Mouse (Mus musculus) thymus, adult 2 months (tissue): ENCODE data around the gene Ripk4. TPM values are rescaled to one million over a fixed set of nuclear protein-coding genes. Genes with fewer than 3 reads are reported as not detected.
A peak's percentile ranks its signal among the peaks of the same experiment; 100 is the strongest.

Experiments
- DNase-seq: peaks from one replicate; pipeline ENCODE4 v3.0.0; 2021
- H3K27ac ChIP-seq: fragments of 200-500 bp; 2 replicates; pipeline ENCODE4 v1.5.1; 2012; ENCODE audit warnings: low read length, control low read depth; ENCODE audit not compliant: control insufficient read depth, insufficient read depth
- H3K27me3 ChIP-seq: fragments of 200-500 bp; 2 replicates; pipeline ENCODE4 v1.6.1; 2012; ENCODE audit warnings: mild to moderate bottlenecking, low read length, moderate library complexity, mixed read lengths; ENCODE audit not compliant: control insufficient read depth, insufficient read depth
- H3K36me3 ChIP-seq: fragments of 200-500 bp; 2 replicates; pipeline ENCODE4 v1.6.1; 2012; ENCODE audit warnings: mild to moderate bottlenecking, low read length, moderate library complexity; ENCODE audit not compliant: control insufficient read depth, insufficient read depth
- H3K4me1 ChIP-seq: fragments of 200-500 bp; replicated peaks from 2 replicates; pipeline ENCODE4 v1.6.1; 2012; ENCODE audit warnings: low read length; ENCODE audit not compliant: control insufficient read depth, insufficient read depth
- H3K4me3 ChIP-seq: fragments of 200-500 bp; 2 replicates; pipeline ENCODE4 v1.5.1; 2012; ENCODE audit warnings: mild to moderate bottlenecking, low read length, control low read depth, moderate library complexity; ENCODE audit not compliant: control insufficient read depth, insufficient read depth
- CTCF ChIP-seq: fragments of 200-500 bp; IDR thresholded peaks from 2 replicates; pipeline ENCODE4 v1.5.1; 2012; ENCODE audit warnings: mild to moderate bottlenecking, control low read depth, low read length, moderate library complexity, borderline replicate concordance; ENCODE audit not compliant: control insufficient read depth, poor library complexity, insufficient read depth; ENCODE audit errors: extremely low read depth
- POLR2A ChIP-seq: fragments of 200-500 bp; IDR thresholded peaks from 2 replicates; pipeline ENCODE4 v1.6.1; 2012; ENCODE audit warnings: mild to moderate bottlenecking, low read length, control low read depth, moderate library complexity; ENCODE audit not compliant: control insufficient read depth, poor library complexity, insufficient read depth; ENCODE audit errors: extremely low read depth
- WGBS: fragments of 180-500 bp; shearing (Covaris S2); methylation state at CpG from one replicate; pipeline ENCODE4 v1.1.7; 2018; 5-methylcytosine and 5-hydroxymethylcytosine counted together
- polyA plus RNA-seq: library from polyadenylated mRNA; depleted of rRNA; stranded (reverse); fragments of >200 nt; gene quantifications from 2 replicates; pipeline ENCODE4 v1.2.3, GENCODE M21; 2012; rRNA removed

The Ripk4 gene
- polyA plus RNA-seq, 1 experiment, result 5.4 TPM

DNA sequence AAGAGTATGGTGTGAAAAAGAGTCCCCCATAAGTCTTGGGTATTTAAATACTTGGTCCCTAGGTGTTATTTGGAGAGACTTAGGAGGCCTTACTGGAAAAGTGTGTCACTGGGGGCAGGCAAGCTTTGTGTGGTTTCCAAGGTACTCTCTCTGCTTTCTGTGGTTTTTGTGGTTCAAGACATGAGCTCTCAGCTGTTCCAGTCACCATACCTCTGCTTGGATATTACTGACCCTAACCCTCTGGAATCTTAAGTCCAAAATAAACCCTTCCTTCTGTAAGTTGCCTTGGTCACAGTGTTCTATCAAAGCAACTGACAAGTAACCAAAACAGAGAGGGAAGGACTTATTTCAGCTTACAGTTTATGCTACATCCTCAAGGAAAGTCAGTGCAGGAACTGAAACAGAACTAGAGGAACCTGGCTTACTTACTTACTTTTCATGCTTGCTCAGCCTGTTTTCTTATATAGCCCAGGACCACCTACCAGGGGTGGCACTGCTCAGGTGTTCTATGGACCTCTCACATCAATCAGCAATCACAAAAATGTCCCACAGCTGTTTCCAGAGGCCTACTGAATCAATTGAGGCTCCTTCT, 44.1 kb downstream of the Ripk4 start:
- no peaks in the 10 kb centered on the region for H3K36me3 ChIP-seq
- no peak overlapping the region for H3K27ac ChIP-seq
- H3K27me3 ChIP-seq, result no peaks in the 10 kb centered on the region
- no peak for DNase-seq
- H3K4me1 ChIP-seq, result no peaks in the 10 kb centered on the region
- no peak overlapping the region for H3K4me3 ChIP-seq
- no peak for TF ChIP-seq CTCF
- TF ChIP-seq POLR2A, result no peak

DNA sequence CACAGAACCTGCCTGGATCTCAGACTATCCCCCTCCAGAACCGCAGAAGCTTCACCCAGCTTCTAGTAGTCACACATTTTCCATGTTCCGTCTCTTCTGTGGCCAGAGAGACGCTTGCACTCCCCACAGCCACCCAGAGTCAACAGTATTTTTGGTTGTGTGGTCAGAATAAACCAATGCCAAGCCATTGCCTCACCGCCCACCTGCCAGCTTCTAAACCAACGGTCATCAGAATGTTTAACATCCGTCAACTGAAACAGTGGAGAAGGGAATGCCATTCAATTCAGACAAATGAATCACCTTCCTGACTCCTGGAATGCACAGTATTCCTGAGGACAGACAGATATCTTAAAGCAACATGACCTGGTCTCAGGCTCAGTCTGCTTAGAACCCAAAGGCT, 47.0 kb downstream of the Ripk4 start:
- H3K27me3 ChIP-seq, result no peaks in the 10 kb centered on the region
- H3K27ac ChIP-seq, result no peak overlapping the region
- WGBS, result 89% methylated on average over 6 of the region's 6 CpGs
- no peaks in the 10 kb centered on the region for H3K4me1 ChIP-seq
- no peaks in the 10 kb centered on the region for H3K36me3 ChIP-seq
- DNase-seq, result no peak
- H3K4me3 ChIP-seq, result no peak overlapping the region
- TF ChIP-seq CTCF (no peak), POLR2A (no peak)

GRCm38 (mm10) chr16:97712129-97712528, 51.5 kb downstream of the Ripk4 start:
- no peak overlapping the region for H3K27ac ChIP-seq
- H3K27me3 ChIP-seq, result no peaks in the 10 kb centered on the region
- TF ChIP-seq CTCF (no peak), POLR2A (no peak)
- H3K4me3 ChIP-seq, result no peak overlapping the region
- no peak for DNase-seq
- no peaks in the 10 kb centered on the region for H3K4me1 ChIP-seq
- H3K36me3 ChIP-seq, result no peaks in the 10 kb centered on the region

DNA sequence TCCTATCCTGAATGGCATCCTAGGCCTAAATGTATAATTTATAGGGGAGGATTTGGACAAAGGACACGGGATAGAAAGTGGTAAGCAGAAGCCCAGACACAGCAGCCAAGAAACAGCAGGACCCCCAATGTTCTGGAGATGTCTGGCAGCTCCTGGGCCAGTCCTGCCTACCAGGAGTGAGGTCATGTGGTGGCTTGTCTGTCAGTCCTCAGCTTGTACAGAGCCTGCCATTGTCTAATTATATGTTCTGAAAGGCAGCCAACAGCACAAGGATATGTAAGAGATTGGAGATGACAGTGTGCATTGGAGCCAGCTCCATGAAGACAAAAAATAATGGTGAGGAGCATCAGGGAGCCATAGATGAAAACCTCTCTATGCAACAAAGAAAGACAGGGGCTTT, 61.7 kb downstream of the Ripk4 start:
- TF ChIP-seq POLR2A, result no peak
- TF ChIP-seq CTCF, result no peak
- Histone ChIP-seq H3K4me3 (no peak overlapping the region), H3K36me3 (no peaks in the 10 kb centered on the region), H3K27ac (no peak overlapping the region), H3K4me1 (no peaks in the 10 kb centered on the region), H3K27me3 (no peaks in the 10 kb centered on the region)
- WGBS, result 77% methylated on average over 1 of the region's 1 CpGs
- DNase-seq, result no peak

- no peak for TF ChIP-seq CTCF
- TF ChIP-seq POLR2A, result no peak
- H3K27me3 ChIP-seq, result no peaks in the 10 kb centered on the region
- H3K4me1 ChIP-seq, result no peaks in the 10 kb centered on the region
- WGBS, result 42% methylated on average over 1 of the region's 1 CpGs
- no peak overlapping the region for H3K4me3 ChIP-seq
- DNase-seq, result peak; percentile 14
- H3K36me3 ChIP-seq, result no peaks in the 10 kb centered on the region
- H3K27ac ChIP-seq, result no peak overlapping the region
Observed at GRCm38 (mm10) chr16:97697769-97698168, 65.8 kb downstream of the Ripk4 start.

GRCm38 (mm10) chr16:97695709-97696108, 67.9 kb downstream of the Ripk4 start:
- no peak for DNase-seq
- TF ChIP-seq CTCF, result no peak
- TF ChIP-seq POLR2A, result no peak
- Histone ChIP-seq H3K4me1 (no peaks in the 10 kb centered on the region), H3K4me3 (no peak overlapping the region), H3K36me3 (no peaks in the 10 kb centered on the region), H3K27ac (no peak overlapping the region), H3K27me3 (no peaks in the 10 kb centered on the region)
- 83% methylated on average over 4 of the region's 4 CpGs for WGBS

Other genes starting within 250 kb of the Ripk4 start
- gene Fam3b, start 249.0 kb downstream of the Ripk4 start, polyA plus RNA-seq, result 0.23 and 0.27 TPM in 2 replicates
- gene Tmprss2, start 152.6 kb downstream of the Ripk4 start, polyA plus RNA-seq, result 2.6 and 4.0 TPM in 2 replicates
- 37.9 and 44.0 TPM in 2 replicates for gene Prdm15, start 88.1 kb upstream of the Ripk4 start, polyA plus RNA-seq
- 11.7 and 13.6 TPM in 2 replicates for gene C2cd2, start 198.8 kb upstream of the Ripk4 start, polyA plus RNA-seq
- gene Zbtb21, start 198.8 kb upstream of the Ripk4 start, polyA plus RNA-seq, result 17.8 and 19.1 TPM in 2 replicates
- gene B230307C23Rik, start 233.5 kb upstream of the Ripk4 start, polyA plus RNA-seq, result 9.9 and 10.8 TPM in 2 replicates